ENCODE assay signal across 32 mouse cellular contexts in the genomic region with DNA sequence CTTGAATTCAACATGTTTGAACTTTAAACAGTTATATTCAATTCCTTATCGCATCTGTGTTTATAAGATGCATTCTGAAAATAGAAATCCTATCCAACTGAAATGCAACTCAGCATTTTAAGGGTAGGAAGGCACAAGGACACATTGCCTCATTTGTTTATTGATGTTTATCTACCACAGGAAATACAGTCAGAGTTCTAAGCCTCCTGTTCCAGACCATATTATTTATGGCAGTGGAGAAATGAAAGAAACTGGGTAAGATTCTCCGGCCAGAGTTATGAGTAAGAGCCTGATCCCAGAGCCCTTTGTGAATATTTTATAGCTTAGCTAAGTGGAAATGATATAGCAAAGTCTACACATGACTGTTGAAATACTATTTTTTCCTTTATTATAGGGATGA. TPM values are rescaled to one million over a fixed set of nuclear protein-coding genes. Genes with fewer than 3 reads are reported as not detected.
"Had no signal": no experiment of that assay in that cellular context is flagged by ENCODE, and none has a peak within 500 bp of the region (broad histone marks: within the 10 kb centered on the region; RNA-seq: fewer than 3 reads in every experiment).

No protein-coding gene starts in this region.

- H3K27ac ChIP-seq: left cerebral cortex, adult 2 months; limb, embryonic 10.5 days; limb, embryonic 12.5 days; limb, embryonic 13.5 days; limb, embryonic 15.5 days; liver, embryonic 12.5 days; liver, embryonic 13.5 days; liver, embryonic 14.5 days; liver, embryonic 15.5 days; lung, embryonic 15.5 days; macrophage; midbrain, embryonic 10.5 days; midbrain, embryonic 12.5 days; midbrain, embryonic 13.5 days; midbrain, embryonic 15.5 days; neural tube, embryonic 12.5 days had no signal

- H3K4me1 ChIP-seq: limb, embryonic 10.5 days; limb, embryonic 12.5 days; limb, embryonic 13.5 days; limb, embryonic 15.5 days; liver, embryonic 12.5 days; liver, embryonic 13.5 days; liver, embryonic 15.5 days; lung, embryonic 15.5 days; midbrain, embryonic 10.5 days; midbrain, embryonic 12.5 days; midbrain, embryonic 13.5 days; midbrain, embryonic 15.5 days; neural tube, embryonic 12.5 days had no signal

- ATAC-seq: liver, embryonic 12.5 days; liver, postnatal 0 days; midbrain, embryonic 13.5 days; midbrain, embryonic 15.5 days; midbrain, embryonic 16.5 days had no signal

- DNase-seq: left cerebral cortex, postnatal 4 days; liver; liver, embryonic 13.5 days; liver, postnatal 0 days; lung, adult 2 months; lung, embryonic 14.5 days; lung, postnatal 10 days; lung, postnatal 14 days; lung, postnatal 36 days; midbrain, embryonic 14.5 days had no signal

- H3K36me3 ChIP-seq: limb, embryonic 10.5 days; liver, embryonic 13.5 days; midbrain, embryonic 10.5 days; midbrain, embryonic 12.5 days; neural tube, embryonic 12.5 days had no signal

- H3K27me3 ChIP-seq: limb, embryonic 12.5 days; limb, embryonic 13.5 days; limb, embryonic 15.5 days; liver, embryonic 12.5 days; liver, embryonic 13.5 days; liver, embryonic 15.5 days; lung, embryonic 15.5 days; megakaryocyte, embryonic 14.5 days; midbrain, embryonic 12.5 days; midbrain, embryonic 13.5 days; midbrain, embryonic 15.5 days; neural tube, embryonic 12.5 days had no signal

- H3K9ac ChIP-seq: limb, embryonic 12.5 days; limb, embryonic 13.5 days; limb, embryonic 15.5 days; liver, embryonic 12.5 days; liver, embryonic 13.5 days; liver, embryonic 14.5 days; liver, embryonic 15.5 days; liver, postnatal 0 days; lung, embryonic 14.5 days; lung, embryonic 15.5 days; midbrain, embryonic 12.5 days; midbrain, embryonic 13.5 days; midbrain, embryonic 15.5 days; neural tube, embryonic 12.5 days had no signal

- H3K4me2 ChIP-seq: limb, embryonic 12.5 days; limb, embryonic 13.5 days; limb, embryonic 15.5 days; liver, embryonic 11.5 days; liver, embryonic 12.5 days; liver, embryonic 13.5 days; liver, embryonic 15.5 days; lung, embryonic 14.5 days; lung, embryonic 15.5 days; midbrain, embryonic 11.5 days; midbrain, embryonic 12.5 days; midbrain, embryonic 13.5 days; midbrain, embryonic 15.5 days; neural tube, embryonic 12.5 days had no signal

- H3K9me3 ChIP-seq: limb, embryonic 10.5 days; limb, embryonic 12.5 days; limb, embryonic 13.5 days; limb, embryonic 15.5 days; liver, embryonic 12.5 days; liver, embryonic 13.5 days; liver, embryonic 15.5 days; lung, embryonic 15.5 days; megakaryocyte, embryonic 14.5 days; midbrain, embryonic 10.5 days; midbrain, embryonic 12.5 days; midbrain, embryonic 13.5 days; midbrain, embryonic 15.5 days; neural tube, embryonic 12.5 days had no signal

- H3K4me3 ChIP-seq: left cerebral cortex, adult 2 months; limb, embryonic 10.5 days; limb, embryonic 12.5 days; limb, embryonic 13.5 days; limb, embryonic 15.5 days; liver, embryonic 12.5 days; liver, embryonic 13.5 days; liver, embryonic 15.5 days; lung, embryonic 15.5 days; megakaryocyte, embryonic 14.5 days; midbrain, embryonic 10.5 days; midbrain, embryonic 12.5 days; midbrain, embryonic 13.5 days; midbrain, embryonic 15.5 days; myocyte; neural tube, embryonic 12.5 days had no signal

RNA-seq across cellular contexts. Expression of a gene that starts 21.0 kb away (rescaled TPM):
- total RNA-seq: monocyte, adult 5-6 weeks had no signal
- polyA plus RNA-seq: liver, adult 2 months had no signal
